Mouse (Mus musculus) spleen, adult 18-20 months (tissue): ENCODE results near the gene Unc13c.

Experiments used
- DNase-seq, 2 experiments: peaks; one replicate each; pipeline ENCODE4 v3.0.0; 2022; ENCODE audit warnings: mixed read lengths in 2 of 2

Unc13c gene

DNA sequence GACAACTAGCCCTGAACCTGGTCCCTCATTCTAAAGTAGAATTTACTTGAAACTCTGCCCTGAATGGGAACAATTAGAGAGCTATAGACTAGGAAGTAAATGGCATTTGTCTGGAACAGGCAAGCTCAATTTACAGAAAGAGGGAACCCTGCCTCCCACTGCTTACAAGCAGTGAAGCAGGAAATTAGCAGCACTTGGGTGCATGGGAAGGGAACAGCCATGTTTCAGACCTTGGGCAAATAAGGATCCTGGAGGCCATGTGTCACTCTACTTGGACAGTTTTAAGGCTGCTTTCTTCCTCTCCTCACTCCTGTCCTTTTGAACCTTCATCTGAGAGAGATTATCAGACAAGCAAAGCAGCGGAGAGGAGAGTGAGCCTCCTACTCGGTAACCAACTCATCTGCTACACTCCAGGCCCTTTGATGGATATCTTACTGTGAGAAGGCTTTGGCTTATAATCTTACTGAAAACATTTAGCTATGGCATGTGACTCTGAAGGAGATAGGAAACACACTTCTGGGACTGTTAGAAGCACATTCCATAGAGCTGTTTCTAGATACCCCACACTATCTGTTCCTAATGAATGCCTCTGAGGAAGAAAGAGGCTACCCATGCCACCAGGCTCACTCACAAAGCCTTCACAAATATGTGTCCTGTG lies 101.2 kb downstream of the Unc13c start:
- DNase-seq = no peak

DNA sequence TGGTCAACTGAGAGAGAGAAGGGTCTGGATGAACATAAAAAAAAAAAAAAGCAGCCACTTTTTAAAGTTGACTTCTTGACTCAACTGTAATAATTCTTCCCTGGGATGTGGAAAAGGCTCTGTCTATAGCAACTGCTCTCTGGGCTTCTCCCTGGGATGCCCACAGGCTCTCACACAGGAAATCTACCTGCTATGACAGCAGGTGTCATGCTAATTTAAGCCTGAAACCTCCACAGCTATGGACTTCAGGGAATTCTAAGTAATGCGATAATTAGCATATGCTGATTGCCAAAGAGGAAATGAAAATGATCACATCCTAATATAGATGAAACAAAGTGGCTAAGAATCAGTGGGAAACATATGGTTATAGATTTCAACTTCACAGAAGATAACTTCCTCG lies 102.1 kb downstream of the Unc13c start:
- no peak for DNase-seq

DNA sequence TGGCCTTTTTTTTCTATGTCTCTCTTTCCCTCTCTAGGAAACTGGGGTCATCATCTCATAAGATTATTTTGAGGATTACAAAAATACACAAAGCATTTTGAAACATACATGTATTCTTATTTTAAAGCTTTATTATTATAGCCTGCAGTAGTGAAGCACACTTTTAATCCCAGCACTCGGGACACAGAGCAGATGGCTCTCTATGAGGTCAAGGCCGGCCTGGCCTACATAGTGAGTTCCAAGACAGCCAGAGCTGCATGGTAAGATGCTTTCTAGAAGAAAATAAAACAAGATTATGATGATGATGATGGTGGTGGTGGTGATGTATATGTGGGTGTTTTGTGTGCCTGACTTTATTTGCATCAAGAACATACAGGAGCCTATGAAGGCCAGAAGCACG lies 109.3 kb downstream of the Unc13c start:
- DNase-seq = no peak

DNA sequence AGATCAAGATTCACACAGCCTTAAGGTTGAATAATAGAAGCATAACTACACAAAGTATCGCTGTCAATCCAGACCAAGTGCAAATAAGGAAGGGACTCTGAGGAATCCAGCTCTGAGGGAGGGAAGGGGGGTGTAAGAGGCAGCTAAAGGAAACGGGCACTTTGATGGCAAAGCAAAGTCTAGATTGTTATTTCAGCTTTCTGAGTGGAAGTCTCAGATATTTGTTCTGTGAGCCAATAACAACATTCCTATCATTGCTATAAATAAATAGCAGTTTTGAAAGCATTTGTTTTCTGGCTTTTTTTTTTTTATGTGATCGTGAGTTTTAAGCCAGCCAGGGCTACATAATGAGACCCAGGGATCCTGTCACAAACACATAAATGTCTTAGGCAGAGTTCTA lies 114.5 kb downstream of the Unc13c start:
- DNase-seq = no peak

DNA sequence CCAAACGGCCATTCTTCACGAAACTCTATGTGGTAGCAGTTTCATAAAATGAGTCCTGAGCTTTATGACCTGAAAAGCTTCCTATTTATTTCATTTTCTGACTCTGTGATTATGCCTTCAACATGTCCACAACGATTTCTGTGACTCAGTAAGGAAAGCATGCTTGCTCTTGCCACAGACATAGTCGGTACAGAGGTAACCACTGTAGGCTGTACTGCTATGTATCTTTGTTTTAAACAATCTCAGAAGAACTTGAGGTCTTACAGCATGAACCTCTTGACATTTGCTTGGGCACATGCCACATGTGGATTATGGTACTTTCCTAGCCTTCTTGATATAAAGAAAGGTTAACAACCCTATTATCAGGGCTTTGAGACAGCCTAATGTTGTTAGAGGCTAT lies 162.1 kb downstream of the Unc13c start:
- no peak for DNase-seq

DNA sequence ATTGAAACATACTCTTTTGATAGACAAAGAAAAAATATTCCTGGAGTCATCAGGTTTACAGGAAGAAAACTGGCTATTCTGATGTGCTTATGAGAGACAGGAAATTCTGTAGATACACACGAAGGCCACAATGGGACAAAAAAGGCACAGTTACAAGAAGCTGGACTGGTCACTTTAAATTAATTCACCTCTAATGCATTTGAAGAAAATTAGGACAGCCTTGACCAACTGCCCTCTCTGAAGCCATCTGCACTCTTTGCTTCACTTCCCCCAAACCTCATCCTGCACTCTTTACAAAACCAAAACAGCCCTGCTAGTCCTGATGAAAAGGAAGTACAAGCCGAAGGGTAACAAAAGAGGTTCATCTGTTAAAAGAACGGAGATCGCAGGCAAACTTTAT lies 194.2 kb downstream of the Unc13c start:
- no peak for DNase-seq

DNA sequence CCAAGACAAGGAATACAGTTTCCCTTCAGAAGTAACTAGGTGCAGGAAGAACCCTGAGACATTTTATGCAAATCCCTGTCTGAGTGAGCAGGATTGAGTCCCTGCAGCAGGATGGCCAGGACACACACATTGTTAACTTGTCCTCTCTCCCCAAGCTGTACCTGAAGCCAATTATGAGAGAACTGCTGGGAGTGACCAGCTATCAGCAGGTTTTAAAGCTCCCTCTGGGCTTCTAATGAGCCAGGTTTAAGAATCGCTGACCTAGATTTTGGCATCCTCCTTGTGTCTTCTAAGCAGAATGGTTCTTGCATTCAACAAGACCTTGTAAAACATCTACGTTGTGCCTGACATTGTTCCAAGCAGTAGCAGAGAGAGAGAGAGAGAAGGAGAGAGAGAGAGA lies 213.6 kb downstream of the Unc13c start:
- no peak for DNase-seq

DNA sequence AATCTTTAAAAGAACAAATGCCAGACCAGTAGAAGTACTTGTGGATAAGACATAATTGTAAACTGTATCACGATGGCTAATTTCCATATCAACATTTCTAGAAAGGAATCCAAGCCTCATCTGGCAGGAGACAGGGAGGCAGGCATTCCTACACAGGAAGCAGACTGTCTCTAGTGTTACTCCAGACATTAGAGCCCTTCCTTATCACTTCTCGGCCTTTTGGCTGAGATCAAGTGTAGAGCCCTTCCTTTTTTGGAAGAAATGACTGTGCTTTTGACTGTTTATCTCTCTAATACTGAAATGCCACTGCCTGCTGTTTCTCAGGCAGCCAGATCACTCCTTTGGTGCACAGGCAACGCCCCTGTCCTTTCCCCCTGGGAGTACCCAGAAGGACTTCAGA lies 215.3 kb downstream of the Unc13c start:
- DNase-seq = no peak

DNA sequence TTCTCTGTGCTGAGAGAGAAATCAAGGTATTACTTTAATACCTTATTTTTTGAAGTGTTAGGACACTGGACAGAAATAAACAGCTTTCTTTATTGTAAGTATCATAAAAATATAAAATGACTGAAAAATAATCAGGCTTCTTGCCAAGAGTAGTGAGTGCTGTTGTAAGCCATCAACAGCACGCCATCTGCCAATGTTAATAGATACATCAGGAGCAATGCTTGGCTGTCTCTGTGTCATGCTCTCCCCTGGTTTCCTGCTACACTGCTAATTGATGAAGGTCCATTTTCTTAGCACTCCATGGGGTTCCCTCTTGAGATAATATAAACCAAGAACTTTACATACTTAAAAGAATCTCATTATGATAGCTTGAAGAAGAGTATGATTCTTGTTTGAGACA lies 217.4 kb downstream of the Unc13c start:
- DNase-seq = no peak

DNA sequence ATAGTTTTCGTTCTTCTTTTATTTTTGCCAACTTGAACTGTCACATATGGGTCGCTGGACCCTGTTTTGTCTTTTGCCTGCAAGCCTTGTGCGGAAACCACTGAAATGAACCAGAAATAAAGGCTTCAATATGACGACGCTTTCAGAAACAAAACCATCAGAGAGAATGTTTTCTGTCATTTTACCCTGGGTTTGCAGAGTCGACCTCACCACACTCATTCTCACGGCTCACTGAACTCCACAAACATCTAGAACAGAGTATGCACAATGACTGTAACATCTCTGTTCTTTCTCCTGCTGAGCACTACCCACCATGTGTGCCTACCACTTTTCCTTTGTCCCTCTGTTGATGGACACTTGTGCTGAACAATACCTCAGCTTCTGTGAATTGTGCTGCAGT lies 234.3 kb downstream of the Unc13c start:
- DNase-seq = no peak

DNA sequence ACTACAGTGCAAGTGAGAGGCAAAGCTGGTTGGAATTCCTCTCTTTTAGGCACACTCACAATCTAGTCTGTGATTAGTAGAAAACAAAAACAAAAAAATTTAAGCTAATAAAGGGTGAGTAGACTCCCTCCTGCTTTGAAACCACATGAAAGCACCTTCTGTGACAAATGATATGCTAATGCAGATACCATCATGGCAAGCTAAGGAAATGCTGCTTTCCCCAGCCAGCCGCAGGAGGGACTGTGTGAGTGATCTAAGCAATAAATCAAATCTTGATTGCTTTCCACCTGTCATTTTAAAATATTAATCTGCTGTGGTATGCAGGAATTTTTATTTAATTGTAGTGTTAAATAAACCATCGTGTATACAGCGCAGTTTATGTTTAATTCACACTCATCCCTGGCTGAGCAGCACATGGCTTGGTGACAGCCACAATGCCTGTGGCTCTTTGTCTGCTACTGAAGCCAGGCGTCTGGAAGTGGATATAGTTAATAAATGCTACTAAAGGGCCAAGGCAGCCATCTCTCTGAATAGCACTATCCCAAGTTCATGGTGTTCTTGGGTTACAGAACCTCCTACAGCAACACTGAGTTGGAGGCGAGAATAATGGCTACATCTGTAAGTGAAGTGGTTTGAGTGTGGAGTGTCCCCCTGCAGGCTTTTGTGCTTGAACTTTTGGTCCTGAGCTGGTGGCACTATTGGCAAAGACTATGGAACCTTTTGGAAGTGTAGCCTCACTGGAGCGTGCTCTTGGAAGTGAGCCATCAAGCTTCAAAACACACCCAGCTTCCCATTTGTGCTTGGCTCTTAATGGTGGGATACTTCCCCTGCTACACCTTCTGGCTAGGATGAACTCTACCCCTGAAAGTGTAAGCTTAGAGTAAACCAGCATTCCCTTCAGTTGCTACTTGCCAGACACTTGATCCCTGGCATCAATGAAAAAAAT lies 242.8 kb downstream of the Unc13c start:
- no peak for DNase-seq

DNA sequence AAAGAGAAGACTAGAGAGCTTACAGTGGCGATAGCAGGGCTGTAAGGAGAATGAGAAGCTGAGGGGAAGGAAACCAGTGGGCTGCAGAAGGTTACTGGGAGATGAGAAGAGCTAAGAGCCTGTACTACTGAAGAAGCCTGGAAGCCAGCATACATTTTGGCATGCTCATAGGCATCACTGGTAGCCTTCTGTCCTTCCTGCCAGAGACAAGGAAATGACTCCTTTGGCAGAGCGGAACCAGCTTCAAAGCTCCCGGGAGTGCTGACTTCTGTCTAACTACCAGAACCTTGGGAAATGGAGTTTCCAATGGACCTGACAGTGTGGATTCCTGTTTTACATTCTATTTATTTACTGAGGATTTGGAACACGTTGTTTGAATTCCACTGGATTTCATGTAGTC lies 244.0 kb downstream of the Unc13c start:
- no peak for DNase-seq

DNA sequence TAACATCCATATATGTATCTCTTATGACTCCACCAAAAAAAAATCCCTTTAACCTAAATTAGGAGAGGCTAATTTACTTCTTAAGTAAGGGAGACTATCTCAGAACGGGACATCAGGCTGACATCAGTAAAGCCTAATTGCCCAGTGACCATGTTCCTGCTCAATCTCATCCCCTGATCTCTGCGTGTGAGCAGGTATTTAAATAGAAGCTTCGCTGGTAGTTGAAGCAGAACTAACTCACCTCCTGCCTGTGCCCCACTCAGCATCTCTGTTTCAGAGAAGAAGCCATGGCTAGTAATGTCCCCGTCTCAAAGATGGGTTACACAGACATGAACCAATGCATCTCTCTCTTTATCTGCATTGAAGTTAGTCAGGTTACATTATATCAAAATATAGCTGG lies 255.3 kb downstream of the Unc13c start:
- no peak for DNase-seq

DNA sequence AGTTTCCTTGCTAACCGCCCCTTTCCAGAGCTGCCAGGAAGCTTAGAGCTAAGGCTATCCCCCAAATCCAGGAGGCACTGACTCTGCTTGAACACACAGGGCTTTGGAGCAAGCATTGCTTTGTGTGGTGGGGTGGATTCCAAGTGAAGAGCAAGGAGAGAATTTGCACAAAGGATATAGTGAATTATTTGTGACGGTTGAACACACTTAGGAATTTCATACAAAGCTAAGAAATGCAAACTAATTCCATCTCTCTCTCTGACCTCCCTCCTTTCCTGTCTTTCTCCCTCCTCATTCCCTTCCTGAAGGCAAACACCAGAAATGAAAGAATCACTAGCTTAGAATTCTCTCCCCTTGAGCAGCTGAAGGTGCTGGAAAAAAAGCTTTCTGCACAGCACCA lies 271.7 kb downstream of the Unc13c start:
- no peak for DNase-seq

DNA sequence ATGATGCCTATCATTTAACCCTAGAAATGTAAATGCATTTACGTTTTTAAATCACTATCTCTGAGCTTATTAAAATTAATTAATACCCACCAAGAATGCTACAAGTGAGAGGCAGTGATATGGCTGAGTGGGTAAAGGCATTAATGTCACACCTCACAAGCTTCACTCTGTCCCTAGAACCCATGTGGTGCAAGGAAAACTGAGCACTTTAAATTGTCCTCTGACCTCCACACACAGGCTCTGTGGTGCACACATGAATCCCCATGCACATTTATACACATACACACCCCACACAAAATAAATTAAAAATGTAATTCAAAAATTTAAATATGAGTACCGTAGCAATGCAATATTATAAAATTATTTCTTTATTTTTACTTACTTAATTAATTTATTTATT lies 287.2 kb downstream of the Unc13c start:
- no peak for DNase-seq

DNA sequence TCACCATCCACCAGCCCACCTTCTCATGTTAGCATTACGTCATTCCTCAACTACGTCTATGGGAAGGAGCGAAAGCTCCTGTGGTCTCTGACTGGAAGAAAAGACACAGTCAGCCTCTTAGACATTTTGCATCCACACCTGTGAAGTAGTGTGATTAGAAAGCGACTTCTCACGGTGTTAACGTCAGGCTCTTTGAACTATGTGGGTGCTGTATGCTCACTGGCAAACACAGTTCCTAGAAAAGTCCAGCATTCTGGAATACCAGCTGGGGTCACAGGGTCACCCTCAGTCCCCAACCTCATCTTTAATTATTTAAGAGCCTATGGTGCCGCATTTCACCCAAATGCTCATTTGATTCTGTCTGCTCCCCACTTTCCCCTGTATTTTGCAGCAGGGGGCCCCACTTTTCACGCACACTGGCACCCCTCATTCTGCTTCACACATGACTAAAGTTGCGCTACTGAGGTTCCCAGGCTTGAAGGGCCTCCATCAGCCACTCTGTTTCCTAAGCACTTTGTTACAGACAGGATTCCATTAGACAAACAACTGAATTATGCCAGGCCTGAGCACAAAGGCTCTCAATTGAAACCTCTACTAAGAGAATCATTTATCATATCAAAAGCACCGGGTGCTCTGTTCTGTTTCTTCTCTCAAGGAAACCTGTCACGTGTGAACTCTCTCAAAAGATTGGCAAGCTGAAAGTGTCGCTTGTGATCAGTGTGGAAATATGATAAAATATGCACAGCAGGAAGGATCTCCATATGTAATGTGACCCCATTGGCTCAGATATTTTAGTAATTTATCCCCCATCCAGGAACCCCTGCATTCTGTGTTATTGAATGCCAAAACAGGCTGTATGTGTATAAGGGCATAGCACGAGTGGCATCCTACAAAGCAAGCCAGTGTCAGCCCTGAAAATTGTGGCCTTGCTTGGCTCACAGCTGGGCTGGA lies 287.9 kb downstream of the Unc13c start:
- no peak for DNase-seq

DNA sequence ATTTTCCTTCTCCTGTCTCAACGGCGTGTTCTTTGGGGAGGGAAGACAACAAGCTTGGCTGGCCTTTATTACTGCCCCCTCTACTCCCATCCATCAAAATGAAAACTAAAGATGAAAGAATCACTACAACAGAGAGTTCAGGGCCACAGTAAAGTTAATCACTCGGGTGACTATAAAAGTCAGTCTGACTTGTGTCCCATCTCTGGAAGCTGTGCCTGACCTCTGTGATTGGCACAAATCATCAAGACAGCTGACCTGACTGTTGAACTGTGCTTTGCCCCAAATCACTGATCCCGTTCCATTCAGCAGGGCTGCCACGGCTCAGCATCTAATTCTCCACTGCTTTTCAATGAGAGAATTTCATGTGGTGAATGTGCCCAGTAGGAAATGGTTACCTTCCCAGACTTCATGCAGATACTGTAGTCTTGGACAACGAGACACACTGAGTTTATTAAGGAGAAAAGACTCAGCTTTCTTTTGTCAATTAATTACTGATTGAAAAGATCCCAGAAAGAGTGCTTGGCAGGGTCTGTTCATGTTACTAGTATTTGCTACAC lies 297.0 kb downstream of the Unc13c start:
- no peak for DNase-seq

DNA sequence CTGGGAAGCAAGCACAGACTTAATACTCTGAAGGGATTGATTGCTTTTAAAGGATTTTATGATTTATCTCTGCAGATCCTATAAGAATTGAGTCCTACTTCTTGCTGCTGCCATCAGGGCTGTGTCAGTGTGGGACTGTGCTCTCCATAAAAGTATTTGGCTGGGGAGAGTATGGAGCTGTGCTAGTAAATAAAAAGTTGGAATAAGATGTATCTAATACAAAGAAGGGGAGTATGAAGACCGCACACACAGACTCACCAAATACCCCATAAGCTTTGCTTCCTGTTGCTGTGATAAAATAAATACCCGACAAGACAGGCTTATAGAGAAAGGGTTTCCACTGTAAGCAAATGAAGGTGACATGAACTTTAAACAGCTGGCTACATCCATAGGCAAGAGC lies 298.7 kb downstream of the Unc13c start:
- no peak for DNase-seq

DNA sequence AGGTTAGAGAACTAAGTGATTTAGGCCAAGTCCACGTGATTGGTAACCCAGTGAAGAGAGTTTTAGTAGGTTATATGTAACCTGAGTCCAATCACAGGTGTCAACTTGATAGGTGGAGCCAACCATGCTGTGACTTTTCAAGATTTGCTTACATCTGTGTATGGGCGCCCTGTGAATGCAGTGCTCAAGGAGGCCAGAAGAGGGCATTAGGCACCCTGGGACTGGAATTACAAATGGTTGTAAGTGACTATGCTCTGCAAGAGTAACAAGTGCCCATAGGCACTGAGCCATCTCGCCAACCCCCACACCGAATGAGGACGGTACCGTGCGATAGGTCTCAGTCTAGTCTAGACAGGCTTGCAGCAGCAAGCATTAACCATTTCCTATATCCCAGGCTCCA lies 305.9 kb downstream of the Unc13c start:
- no peak for DNase-seq

DNA sequence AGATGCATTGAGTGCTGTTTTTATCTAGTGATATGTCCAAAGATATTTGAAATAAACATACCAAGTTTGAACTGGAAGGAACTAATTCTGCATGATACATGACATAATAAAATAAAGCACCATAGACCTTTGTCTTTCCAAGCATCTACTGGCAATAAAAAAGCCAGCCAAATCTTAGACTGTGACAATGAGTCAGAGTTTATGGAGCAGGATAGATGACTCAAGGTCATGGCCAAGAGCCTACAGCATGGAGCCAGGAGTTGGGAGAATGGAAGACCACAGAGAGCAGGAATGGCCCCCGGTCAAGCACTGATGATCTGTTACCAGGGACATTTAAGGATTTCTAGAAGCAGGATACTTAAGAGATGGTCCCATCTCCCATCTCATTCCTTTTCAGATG lies 319.7 kb downstream of the Unc13c start:
- no peak for DNase-seq

DNA sequence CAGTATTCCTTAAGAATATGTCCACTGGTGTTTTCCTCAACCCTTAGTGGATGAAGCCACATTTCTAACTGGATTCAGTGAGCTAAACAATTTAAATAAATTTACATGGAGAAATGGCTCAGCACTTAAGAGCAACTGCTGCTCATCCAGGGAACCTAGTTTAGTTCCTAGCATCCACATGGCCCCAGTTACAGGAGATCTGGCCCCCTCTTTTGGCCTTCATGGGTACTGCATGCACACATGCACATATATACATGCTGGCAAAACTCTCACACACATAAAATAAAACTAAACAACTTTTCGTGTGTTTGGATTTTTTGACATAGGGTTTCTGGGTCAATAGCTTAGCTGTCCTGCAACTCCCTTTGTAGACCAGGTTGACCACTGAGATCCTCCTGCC lies 330.6 kb downstream of the Unc13c start:
- no peak for DNase-seq

DNA sequence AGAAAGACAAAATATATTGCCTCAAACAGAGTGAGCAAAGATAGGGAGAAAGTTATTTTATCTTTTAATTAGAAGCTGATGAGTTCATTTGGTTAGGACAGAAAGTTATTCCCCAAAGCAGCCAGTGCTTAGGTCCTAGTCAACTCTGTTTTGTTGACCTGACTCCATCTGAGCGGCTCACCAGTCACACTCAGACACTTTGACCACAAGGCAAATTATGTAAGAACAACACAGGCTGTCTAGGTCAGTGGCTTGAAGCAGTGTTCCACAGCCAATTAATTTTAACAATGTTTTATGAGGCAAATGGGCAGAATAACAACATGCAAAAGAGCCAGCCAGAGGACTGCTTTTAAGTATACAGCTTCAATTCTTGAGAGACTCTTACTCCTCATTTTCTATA lies 343.6 kb downstream of the Unc13c start:
- no peak for DNase-seq

DNA sequence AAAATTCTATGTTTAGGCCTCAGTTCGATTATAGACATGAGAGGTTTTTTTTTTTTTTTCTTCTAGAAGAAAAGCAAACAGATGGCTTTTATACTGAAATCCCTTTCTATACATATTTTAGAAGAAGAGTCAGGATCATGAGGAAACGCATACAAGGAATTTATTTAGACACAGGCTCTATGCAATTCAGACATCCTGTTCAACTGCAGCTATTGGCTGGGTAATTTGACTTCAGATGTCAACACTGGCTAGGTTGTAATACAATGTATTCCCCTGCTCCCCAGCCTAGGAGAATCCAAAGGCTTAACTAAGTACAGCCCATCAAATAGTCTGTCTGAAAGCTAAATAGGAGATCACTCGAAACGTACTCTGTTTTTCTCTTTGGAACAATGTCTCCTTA lies 355.9 kb downstream of the Unc13c start:
- DNase-seq = no peak
